Mouse (Mus musculus): ENCODE measurements around the gene Mynn. TPM values are rescaled to one million over a fixed set of nuclear protein-coding genes. Genes with fewer than 3 reads are reported as not detected.
"Not testable (repeated sequence)": the region's sequence is repeated elsewhere in the genome, so short reads cannot be mapped to it uniquely, and the experiment has no call there.

Mynn gene
- 32.4 and 35.0 TPM in 2 replicates for polyA plus RNA-seq (2016; fragmentation: Nextera tagmentation; extraction: Ambion mirVana)

- DNase-seq (ENCODE audit: low spot score), result peak; percentile 98
- peak within 1 kb of the TSS; percentile 77 for H3K4me3 ChIP-seq
- no peaks in the 10 kb centered on the region for H3K9me3 ChIP-seq (replicated peaks)
- peak within 1 kb of the TSS; percentile 91 for H3K27ac ChIP-seq (replicated peaks)
- H3K4me1 ChIP-seq, result peaks cover 27% of the 10 kb centered on the region
- under 1% methylated on average over 40 of the region's 40 CpGs for WGBS
- peaks cover 30% of the 10 kb centered on the region for H3K27me3 ChIP-seq (ENCODE audit: low read depth, poor library complexity, severe bottlenecking)
- H3K36me3 ChIP-seq, result peaks cover 20% of the 10 kb centered on the region
Observed at GRCm38 (mm10) chr3:30602065-30602739, at the start of gene Mynn. TSS of gene Mynn (plus strand) at chr3:30602065.

GRCm38 (mm10) chr3:30553741-30554140, 48.1 kb upstream of the Mynn start:
- H3K4me1 ChIP-seq, result no peaks in the 10 kb centered on the region
- WGBS, result 71% methylated on average over 6 of the region's 6 CpGs
- no peak overlapping the region for H3K4me3 ChIP-seq
- DNase-seq (ENCODE audit: low spot score), result no peak
- H3K9me3 ChIP-seq (replicated peaks), result no peaks in the 10 kb centered on the region
- H3K27me3 ChIP-seq (ENCODE audit: low read depth, poor library complexity, severe bottlenecking), result no peaks in the 10 kb centered on the region
- no peaks in the 10 kb centered on the region for H3K36me3 ChIP-seq
- H3K27ac ChIP-seq (replicated peaks), result no peak overlapping the region

- no peaks in the 10 kb centered on the region for H3K9me3 ChIP-seq (replicated peaks)
- H3K4me3 ChIP-seq, result no peak overlapping the region
- DNase-seq (ENCODE audit: low spot score), result no peak
- no peaks in the 10 kb centered on the region for H3K36me3 ChIP-seq
- H3K4me1 ChIP-seq, result no peaks in the 10 kb centered on the region
- WGBS, result 63% methylated on average over 6 of the region's 6 CpGs
- H3K27ac ChIP-seq (replicated peaks), result no peak overlapping the region
- peaks cover 20% of the 10 kb centered on the region for H3K27me3 ChIP-seq (ENCODE audit: low read depth, poor library complexity, severe bottlenecking)
Observed at GRCm38 (mm10) chr3:30560677-30561314, 41.1 kb upstream of the Mynn start.

GRCm38 (mm10) chr3:30566333-30566732, 35.5 kb upstream of the Mynn start:
- peaks cover 20% of the 10 kb centered on the region for H3K27me3 ChIP-seq (ENCODE audit: low read depth, poor library complexity, severe bottlenecking)
- not testable (repeated sequence) for H3K9me3 ChIP-seq (replicated peaks); H3K27ac ChIP-seq (replicated peaks); DNase-seq (ENCODE audit: low spot score); H3K4me1 ChIP-seq; H3K4me3 ChIP-seq; H3K36me3 ChIP-seq
- 33% methylated on average over 1 of the region's 2 CpGs for WGBS

GRCm38 (mm10) chr3:30573549-30573948, 28.3 kb upstream of the Mynn start:
- no peak overlapping the region for H3K27ac ChIP-seq (replicated peaks)
- no peaks in the 10 kb centered on the region for H3K4me1 ChIP-seq
- H3K36me3 ChIP-seq, result no peaks in the 10 kb centered on the region
- no peak overlapping the region for H3K4me3 ChIP-seq
- H3K27me3 ChIP-seq (ENCODE audit: low read depth, poor library complexity, severe bottlenecking), result no peaks in the 10 kb centered on the region
- DNase-seq (ENCODE audit: low spot score), result no peak
- no peaks in the 10 kb centered on the region for H3K9me3 ChIP-seq (replicated peaks)
- WGBS, result 17% methylated on average over 2 of the region's 2 CpGs

- peaks cover 6% of the 10 kb centered on the region for H3K27me3 ChIP-seq (ENCODE audit: low read depth, poor library complexity, severe bottlenecking)
- no peak for DNase-seq (ENCODE audit: low spot score)
- peaks cover 3% of the 10 kb centered on the region; the same call in 1 of the 2 replicates for H3K4me1 ChIP-seq
- H3K27ac ChIP-seq (replicated peaks), result no peak overlapping the region
- WGBS, result 90% methylated on average over 6 of the region's 6 CpGs
- no peak overlapping the region for H3K4me3 ChIP-seq
- H3K36me3 ChIP-seq, result no peaks in the 10 kb centered on the region
- no peaks in the 10 kb centered on the region for H3K9me3 ChIP-seq (replicated peaks)
Observed at GRCm38 (mm10) chr3:30588865-30589264, 13.0 kb upstream of the Mynn start.

- H3K4me3 ChIP-seq, result no peak overlapping the region
- H3K27me3 ChIP-seq (ENCODE audit: low read depth, poor library complexity, severe bottlenecking), result peaks cover 33% of the 10 kb centered on the region
- H3K36me3 ChIP-seq, result no peaks in the 10 kb centered on the region
- H3K4me1 ChIP-seq, result peaks cover 9% of the 10 kb centered on the region
- H3K9me3 ChIP-seq (replicated peaks), result no peaks in the 10 kb centered on the region
- no peak overlapping the region for H3K27ac ChIP-seq (replicated peaks)
- WGBS, result 0% methylated on average over 2 of the region's 2 CpGs
- peak; percentile 35 for DNase-seq (ENCODE audit: low spot score)
Observed at GRCm38 (mm10) chr3:30592418-30592853, 9.4 kb upstream of the Mynn start.

- WGBS, result 76% methylated on average over 4 of the region's 4 CpGs
- Histone ChIP-seq H3K27ac (replicated peaks) (no peak overlapping the region), H3K4me1 (peaks cover 9% of the 10 kb centered on the region), H3K27me3 (ENCODE audit: low read depth, poor library complexity, severe bottlenecking) (peaks cover 48% of the 10 kb centered on the region), H3K36me3 (no peaks in the 10 kb centered on the region), H3K9me3 (replicated peaks) (no peaks in the 10 kb centered on the region), H3K4me3 (no peak overlapping the region)
- no peak for DNase-seq (ENCODE audit: low spot score)
Observed at GRCm38 (mm10) chr3:30593719-30594485, 8.0 kb upstream of the Mynn start.

- H3K36me3 ChIP-seq, result no peaks in the 10 kb centered on the region
- DNase-seq (ENCODE audit: low spot score), result peak; percentile 64
- H3K4me1 ChIP-seq, result peaks cover 20% of the 10 kb centered on the region
- H3K4me3 ChIP-seq, result peak overlapping the region; percentile 82
- under 1% methylated on average over 62 of the region's 62 CpGs for WGBS
- no peaks in the 10 kb centered on the region for H3K9me3 ChIP-seq (replicated peaks)
- peaks cover 61% of the 10 kb centered on the region for H3K27me3 ChIP-seq (ENCODE audit: low read depth, poor library complexity, severe bottlenecking)
- peak overlapping the region; percentile 91 for H3K27ac ChIP-seq (replicated peaks)
Observed at GRCm38 (mm10) chr3:30595111-30595832, 6.6 kb upstream of the Mynn start.

GRCm38 (mm10) chr3:30597271-30597670, 4.6 kb upstream of the Mynn start:
- no peak for DNase-seq (ENCODE audit: low spot score)
- Histone ChIP-seq H3K36me3 (no peaks in the 10 kb centered on the region), H3K9me3 (replicated peaks) (no peaks in the 10 kb centered on the region), H3K4me1 (peaks cover 23% of the 10 kb centered on the region), H3K4me3 (no peak overlapping the region), H3K27me3 (ENCODE audit: low read depth, poor library complexity, severe bottlenecking) (peaks cover 61% of the 10 kb centered on the region), H3K27ac (replicated peaks) (no peak overlapping the region)
- 78% methylated on average over 7 of the region's 7 CpGs for WGBS

- peak within 1 kb of the TSS; percentile 78 for H3K27ac ChIP-seq (replicated peaks)
- peaks cover 33% of the 10 kb centered on the region for H3K4me1 ChIP-seq
- peaks cover 46% of the 10 kb centered on the region for H3K27me3 ChIP-seq (ENCODE audit: low read depth, poor library complexity, severe bottlenecking)
- no peaks in the 10 kb centered on the region for H3K9me3 ChIP-seq (replicated peaks)
- peak within 1 kb of the TSS; percentile 77 for H3K4me3 ChIP-seq
- under 1% methylated on average over 32 of the region's 32 CpGs for WGBS
- H3K36me3 ChIP-seq, result peaks cover 8% of the 10 kb centered on the region
- peak; percentile 55 for DNase-seq (ENCODE audit: low spot score)
Observed at GRCm38 (mm10) chr3:30599711-30600545, 1.9 kb upstream of the Mynn start, which contains the start of gene Actrt3. TSS of gene Actrt3 (minus strand) at chr3:30599939.

Measured in midbrain, embryonic 10.5 days (tissue).